Mouse (Mus musculus) lung, embryonic 14.5 days (tissue): ENCODE data around the gene Mbtps1. TPM values are rescaled to one million over a fixed set of nuclear protein-coding genes. Genes with fewer than 3 reads are reported as not detected.

Experiments
- ATAC-seq: fragments of 200-750 bp; cut with Nextera tagmentation; 2 replicates; pipeline ENCODE4 v1.8.0; 2017; ENCODE audit warnings: mild to moderate bottlenecking, moderate TSS enrichment, moderate library complexity; ENCODE audit not compliant: insufficient read depth
- DNase-seq: peaks from one replicate; pipeline ENCODE4 v3.0.0-alpha.2; 2015
- H3K27ac ChIP-seq: fragments of 300-500 bp; sonication (generic); 2 replicates; pipeline ENCODE4 v1.5.1; 2014; ENCODE audit warnings: low read depth, mild to moderate bottlenecking, moderate library complexity
- H3K27me3 ChIP-seq: fragments of 300-500 bp; sonication (generic); 2 replicates; pipeline ENCODE4 v1.6.1; 2014; ENCODE audit warnings: low read length, control low read depth; ENCODE audit not compliant: insufficient read depth
- H3K36me3 ChIP-seq: fragments of 300-500 bp; sonication (generic); 2 replicates; pipeline ENCODE4 v1.6.1; 2014; ENCODE audit warnings: control low read depth; ENCODE audit not compliant: insufficient read depth
- H3K4me1 ChIP-seq: fragments of 300-500 bp; sonication (generic); 2 replicates; pipeline ENCODE4 v1.6.1; 2014; ENCODE audit warnings: antibody characterized with exemption, control low read depth; ENCODE audit not compliant: insufficient read depth
- H3K4me2 ChIP-seq: fragments of 300-500 bp; sonication (generic); 2 replicates; pipeline ENCODE4 v1.6.1; 2014; ENCODE audit warnings: mild to moderate bottlenecking
- H3K4me3 ChIP-seq: fragments of 300-500 bp; sonication (generic); 2 replicates; pipeline ENCODE4 v1.5.1; 2014; ENCODE audit warnings: low read depth, low read length
- H3K9ac ChIP-seq: fragments of 300-500 bp; sonication (generic); 2 replicates; pipeline ENCODE4 v1.6.1; 2014
- H3K9me3 ChIP-seq: fragments of 300-500 bp; sonication (generic); 2 replicates; pipeline ENCODE4 v1.6.1; 2016; ENCODE audit warnings: low read depth, low read length, control low read depth
- CTCF ChIP-seq: IDR thresholded peaks from 2 replicates; pipeline ENCODE4 v1.5.1; 2016; ENCODE audit warnings: antibody characterized with exemption, low read depth
- WGBS: fragments of 180-500 bp; shearing (Covaris S2); extraction: QIAGEN DNeasy Blood & Tissue Kit; methylation state at CpG from one replicate; pipeline ENCODE4 v1.1.7; 2014; 5-methylcytosine and 5-hydroxymethylcytosine counted together
- polyA plus RNA-seq: library from polyadenylated mRNA; unstranded; fragments of >200 nt; fragmentation: Nextera tagmentation; extraction: Ambion mirVana; gene quantifications from 2 replicates; pipeline ENCODE4 v1.2.1, GENCODE M21; 2014

Gene Mbtps1
- polyA plus RNA-seq, 1 experiment from 2014 or later = 128 TPM

- DNase-seq (no peak), ATAC-seq (no peak)
- Histone ChIP-seq H3K27me3 (no peaks in the 10 kb centered on the region), H3K9me3 (no peaks in the 10 kb centered on the region), H3K36me3 (no peaks in the 10 kb centered on the region), H3K4me1 (no peaks in the 10 kb centered on the region), H3K9ac (no peak overlapping the region), H3K4me2 (no peak overlapping the region), H3K4me3 (no peak overlapping the region), H3K27ac (no peak overlapping the region)
- TF ChIP-seq CTCF = no peak
- 18% methylated on average over 10 of the region's 10 CpGs for WGBS
Observed at GRCm38 (mm10) chr8:119588844-119589243, 30.3 kb upstream of the Mbtps1 start.

GRCm38 (mm10) chr8:119588321-119588720, 29.8 kb upstream of the Mbtps1 start:
- WGBS = 54% methylated on average over 4 of the region's 4 CpGs
- H3K4me3 ChIP-seq = no peak overlapping the region
- H3K9me3 ChIP-seq = no peaks in the 10 kb centered on the region
- no peak for DNase-seq
- H3K9ac ChIP-seq = no peak overlapping the region
- no peak for ATAC-seq
- TF ChIP-seq CTCF = no peak
- H3K36me3 ChIP-seq = no peaks in the 10 kb centered on the region
- H3K4me1 ChIP-seq = no peaks in the 10 kb centered on the region
- H3K27me3 ChIP-seq = no peaks in the 10 kb centered on the region
- no peak overlapping the region for H3K27ac ChIP-seq
- H3K4me2 ChIP-seq = no peak overlapping the region

GRCm38 (mm10) chr8:119585901-119586300, 27.4 kb upstream of the Mbtps1 start:
- WGBS = 6% methylated on average over 22 of the region's 24 CpGs
- Histone ChIP-seq H3K36me3 (no peaks in the 10 kb centered on the region), H3K9ac (peak overlapping the region; percentile 46), H3K27me3 (no peaks in the 10 kb centered on the region), H3K4me3 (peak overlapping the region; percentile 37), H3K4me1 (no peaks in the 10 kb centered on the region), H3K4me2 (peak overlapping the region; percentile 63), H3K27ac (no peak overlapping the region), H3K9me3 (no peaks in the 10 kb centered on the region)
- 0 out of 2 replicates have a peak, but pooled peaks have one; percentile 24 for ATAC-seq
- peak; percentile 25 for DNase-seq
- TF ChIP-seq CTCF = no peak

- DNase-seq (no peak), ATAC-seq (no peak)
- 48% methylated on average over 5 of the region's 5 CpGs for WGBS
- H3K36me3 ChIP-seq = no peaks in the 10 kb centered on the region
- no peaks in the 10 kb centered on the region for H3K9me3 ChIP-seq
- no peak overlapping the region for H3K4me2 ChIP-seq
- peaks cover 14% of the 10 kb centered on the region for H3K27me3 ChIP-seq
- TF ChIP-seq CTCF = no peak
- no peak overlapping the region for H3K27ac ChIP-seq
- no peaks in the 10 kb centered on the region for H3K4me1 ChIP-seq
- H3K4me3 ChIP-seq = no peak overlapping the region
- H3K9ac ChIP-seq = no peak overlapping the region
Observed at GRCm38 (mm10) chr8:119580441-119581161, 22.1 kb upstream of the Mbtps1 start.

- Histone ChIP-seq H3K4me3 (no peak overlapping the region), H3K9me3 (no peaks in the 10 kb centered on the region), H3K27ac (no peak overlapping the region), H3K27me3 (peaks cover 15% of the 10 kb centered on the region), H3K36me3 (no peaks in the 10 kb centered on the region), H3K4me1 (no peaks in the 10 kb centered on the region), H3K9ac (no peak overlapping the region), H3K4me2 (no peak overlapping the region)
- TF ChIP-seq CTCF = no peak
- WGBS = 25% methylated on average over 13 of the region's 13 CpGs
- DNase-seq (no peak), ATAC-seq (no peak)
Observed at GRCm38 (mm10) chr8:119579096-119579495, 20.6 kb upstream of the Mbtps1 start.

- ATAC-seq = no peak
- WGBS = under 1% methylated on average over 16 of the region's 16 CpGs
Observed at GRCm38 (mm10) chr8:119575366-119575726, 16.8 kb upstream of the Mbtps1 start.

GRCm38 (mm10) chr8:119574437-119575365, 16.2 kb upstream of the Mbtps1 start, which contains the start of the genes Hsdl1 and Dnaaf1:
Hsdl1 (minus strand) TSS chr8:119575183.
Dnaaf1 (plus strand) TSS chr8:119575235.
- H3K9ac ChIP-seq = peak within 1 kb of the TSS; percentile 55
- no peaks in the 10 kb centered on the region for H3K4me1 ChIP-seq
- H3K4me2 ChIP-seq = peak within 1 kb of the TSS; percentile 67
- DNase-seq (peak; percentile 95), ATAC-seq (peak; percentile 89)
- H3K27ac ChIP-seq = no peak within 1 kb of the TSS
- no peaks in the 10 kb centered on the region for H3K36me3 ChIP-seq
- peak within 1 kb of the TSS; percentile 64 for H3K4me3 ChIP-seq
- WGBS = under 1% methylated on average over 94 of the region's 97 CpGs
- TF ChIP-seq CTCF = no peak
- no peaks in the 10 kb centered on the region for H3K9me3 ChIP-seq
- H3K27me3 ChIP-seq = peaks cover 20% of the 10 kb centered on the region

More at GRCm38 (mm10) chr8:119575366-119575726, 16.8 kb upstream of the Mbtps1 start:
- peak overlapping the region; percentile 67 for H3K4me2 ChIP-seq
- no peak overlapping the region for H3K27ac ChIP-seq
- TF ChIP-seq CTCF = no peak
- peaks cover 20% of the 10 kb centered on the region for H3K27me3 ChIP-seq
- H3K4me3 ChIP-seq = peak overlapping the region; percentile 64
- H3K36me3 ChIP-seq = no peaks in the 10 kb centered on the region
- no peaks in the 10 kb centered on the region for H3K9me3 ChIP-seq
- no peaks in the 10 kb centered on the region for H3K4me1 ChIP-seq
- DNase-seq = no peak
- peak overlapping the region; percentile 55 for H3K9ac ChIP-seq
